Mouse (Mus musculus): ENCODE results near the gene Mpv17l2.

Gene Mpv17l2

GRCm38 (mm10) chr8:70760775-70761406 is at the start of gene Mpv17l2:
Gene Mpv17l2, minus strand, starts transcription at chr8:70760946.
- peak; percentile 93 to 96 for DNase-seq

GRCm38 (mm10) chr8:70808955-70809701 is 48.4 kb upstream of the Mpv17l2 start:
- no peak for DNase-seq

- DNase-seq = no peak
Measured at GRCm38 (mm10) chr8:70808239-70808638, 47.5 kb upstream of the Mpv17l2 start, which contains the start of gene Il12rb1. Gene Il12rb1, plus strand, starts transcription at chr8:70808449.

- no peak for DNase-seq
Measured at GRCm38 (mm10) chr8:70807304-70807703, 46.6 kb upstream of the Mpv17l2 start.

GRCm38 (mm10) chr8:70806541-70806940 is 45.8 kb upstream of the Mpv17l2 start:
- DNase-seq = no peak

GRCm38 (mm10) chr8:70804481-70805206 is 43.9 kb upstream of the Mpv17l2 start, which contains the start of gene Mast3:
Gene Mast3, minus strand, starts transcription at chr8:70805054.
- DNase-seq = peak; percentile 82 to 86

- no peak for DNase-seq
Measured at GRCm38 (mm10) chr8:70803761-70804480, 43.2 kb upstream of the Mpv17l2 start.

- no peak for DNase-seq
Measured at GRCm38 (mm10) chr8:70802786-70803510, 42.2 kb upstream of the Mpv17l2 start.

- no peak for DNase-seq
Measured at GRCm38 (mm10) chr8:70801830-70802229, 41.1 kb upstream of the Mpv17l2 start.

GRCm38 (mm10) chr8:70801156-70801555 is 40.4 kb upstream of the Mpv17l2 start:
- no peak for DNase-seq

GRCm38 (mm10) chr8:70800648-70801047 is 39.9 kb upstream of the Mpv17l2 start:
- no peak for DNase-seq

- DNase-seq = no peak
Measured at GRCm38 (mm10) chr8:70798281-70798680, 37.5 kb upstream of the Mpv17l2 start.

- peak; percentile 77 to 84 for DNase-seq
Measured at GRCm38 (mm10) chr8:70797081-70798070, 36.6 kb upstream of the Mpv17l2 start.

- DNase-seq = no peak
Measured at GRCm38 (mm10) chr8:70796403-70797080, 35.8 kb upstream of the Mpv17l2 start.

- no peak for DNase-seq
Measured at GRCm38 (mm10) chr8:70795370-70795769, 34.6 kb upstream of the Mpv17l2 start.

GRCm38 (mm10) chr8:70794215-70794614 is 33.5 kb upstream of the Mpv17l2 start:
- no peak for DNase-seq

GRCm38 (mm10) chr8:70792700-70793099 is 32.0 kb upstream of the Mpv17l2 start:
- peak; percentile 77 to 86 for DNase-seq

GRCm38 (mm10) chr8:70791975-70792691 is 31.4 kb upstream of the Mpv17l2 start:
- DNase-seq = peak; percentile 96 to 97

GRCm38 (mm10) chr8:70791294-70791701 is 30.6 kb upstream of the Mpv17l2 start:
- DNase-seq = no peak

All from cerebellum, postnatal 14 days (tissue).